Mouse (Mus musculus) limb, embryonic 13.5 days (tissue): ENCODE measurements at regions not wholly inside any gene's neighbourhood (a gene's known extent, or its start where the extent isn't known, plus 50 kb on each side); places are given as distances from the start of the nearest gene placed in this dataset.
"Not testable (repeated sequence)": the region's sequence is repeated elsewhere in the genome, so short reads cannot be mapped to it uniquely, and the experiment has no call there.

Source experiments
- ATAC-seq: fragments of 200-750 bp; cut with Nextera tagmentation; 2 replicates; pipeline ENCODE4 v1.8.0; 2017; ENCODE audit warnings: low read depth, moderate number of reproducible peaks, moderate TSS enrichment; ENCODE audit not compliant: low FRiP score
- H3K27ac ChIP-seq: fragments of 300-500 bp; sonication (generic); 2 replicates; pipeline ENCODE4 v1.5.1; 2015; ENCODE audit warnings: inconsistent platforms, mild to moderate bottlenecking, moderate library complexity
- H3K27me3 ChIP-seq: fragments of 300-500 bp; sonication (generic); 2 replicates; pipeline ENCODE4 v1.6.1; 2015; ENCODE audit warnings: mild to moderate bottlenecking, inconsistent platforms
- H3K36me3 ChIP-seq: fragments of 300-500 bp; sonication (generic); 2 replicates; pipeline ENCODE4 v1.6.1; 2015; ENCODE audit warnings: inconsistent platforms, mild to moderate bottlenecking, moderate library complexity
- H3K4me1 ChIP-seq: fragments of 300-500 bp; sonication (generic); 2 replicates; pipeline ENCODE4 v1.6.1; 2015; ENCODE audit warnings: inconsistent platforms
- H3K4me2 ChIP-seq: fragments of 300-500 bp; sonication (generic); replicated peaks from 2 replicates; pipeline ENCODE4 v1.6.1; 2015; ENCODE audit warnings: inconsistent platforms, mild to moderate bottlenecking, moderate library complexity
- H3K4me3 ChIP-seq: fragments of 300-500 bp; sonication (generic); 2 replicates; pipeline ENCODE4 v1.5.1; 2015; ENCODE audit warnings: moderate library complexity, mild to moderate bottlenecking, inconsistent platforms
- H3K9ac ChIP-seq: fragments of 300-500 bp; sonication (generic); 2 replicates; pipeline ENCODE4 v1.6.1; 2015; ENCODE audit warnings: mild to moderate bottlenecking, inconsistent platforms
- H3K9me3 ChIP-seq: fragments of 300-500 bp; sonication (generic); 2 replicates; pipeline ENCODE4 v1.6.1; 2016; ENCODE audit warnings: inconsistent platforms
- WGBS: fragments of 180-500 bp; shearing (Covaris S2); methylation state at CpG from one replicate; pipeline ENCODE4 v1.1.7; 2015; 5-methylcytosine and 5-hydroxymethylcytosine counted together

- Histone ChIP-seq H3K27me3 (no peaks in the 10 kb centered on the region), H3K4me1 (0 out of 2 replicates have a peak, but pooled peaks cover 4% of the 10 kb centered on the region), H3K4me3 (no peak overlapping the region), H3K9ac (no peak overlapping the region), H3K4me2 (no peak overlapping the region), H3K27ac (no peak overlapping the region), H3K9me3 (peaks cover 16% of the 10 kb centered on the region), H3K36me3 (no peaks in the 10 kb centered on the region)
- ATAC-seq = peak; percentile 40; the same call in 1 of the 2 replicates
- 62% methylated on average over 15 of the region's 15 CpGs for WGBS
These were observed 177.7 kb upstream of the Hs6st1 start for GRCm38 (mm10) chr1:35890500-35890900.

- 65% methylated on average over 1 of the region's 1 CpGs for WGBS
- Histone ChIP-seq H3K9me3 (peaks cover 11% of the 10 kb centered on the region; the same call in 1 of the 2 replicates), H3K27ac (no peak overlapping the region), H3K36me3 (no peaks in the 10 kb centered on the region), H3K4me1 (no peaks in the 10 kb centered on the region), H3K4me2 (no peak overlapping the region), H3K27me3 (no peaks in the 10 kb centered on the region), H3K9ac (no peak overlapping the region), H3K4me3 (no peak overlapping the region)
- ATAC-seq = no peak
These were observed 168.7 kb upstream of the Hs6st1 start for GRCm38 (mm10) chr1:35899536-35899935.

GRCm38 (mm10) chr1:35904001-35904547, 164.1 kb upstream of the Hs6st1 start:
- H3K9me3 ChIP-seq = no peaks in the 10 kb centered on the region
- WGBS = 90% methylated on average over 9 of the region's 9 CpGs
- no peak for ATAC-seq
- no peak overlapping the region for H3K4me3 ChIP-seq
- no peaks in the 10 kb centered on the region for H3K36me3 ChIP-seq
- H3K27me3 ChIP-seq = no peaks in the 10 kb centered on the region
- H3K4me1 ChIP-seq = peaks cover 9% of the 10 kb centered on the region
- H3K9ac ChIP-seq = no peak overlapping the region
- no peak overlapping the region for H3K4me2 ChIP-seq
- no peak overlapping the region for H3K27ac ChIP-seq

- no peak overlapping the region for H3K27ac ChIP-seq
- no peaks in the 10 kb centered on the region for H3K27me3 ChIP-seq
- no peak for ATAC-seq
- H3K36me3 ChIP-seq = no peaks in the 10 kb centered on the region
- no peak overlapping the region for H3K4me3 ChIP-seq
- H3K4me2 ChIP-seq = no peak overlapping the region
- no peaks in the 10 kb centered on the region for H3K4me1 ChIP-seq
- peaks cover 7% of the 10 kb centered on the region; the same call in 1 of the 2 replicates for H3K9me3 ChIP-seq
- H3K9ac ChIP-seq = no peak overlapping the region
- 68% methylated on average over 4 of the region's 4 CpGs for WGBS
These were observed 154.6 kb upstream of the Hs6st1 start for GRCm38 (mm10) chr1:35913551-35913950.

- H3K27me3 ChIP-seq, H3K9me3 ChIP-seq, H3K27ac ChIP-seq, H3K36me3 ChIP-seq, H3K4me3 ChIP-seq, ATAC-seq, H3K4me1 ChIP-seq, H3K4me2 ChIP-seq, H3K9ac ChIP-seq: not testable (repeated sequence)
- WGBS = 88% methylated on average over 8 of the region's 8 CpGs
These were observed 154.0 kb upstream of the Hs6st1 start for GRCm38 (mm10) chr1:35914175-35914574.

- Histone ChIP-seq H3K9ac (no peak overlapping the region), H3K27me3 (no peaks in the 10 kb centered on the region), H3K4me2 (no peak overlapping the region), H3K27ac (no peak overlapping the region), H3K4me1 (no peaks in the 10 kb centered on the region), H3K36me3 (no peaks in the 10 kb centered on the region), H3K9me3 (peaks cover 7% of the 10 kb centered on the region; the same call in 1 of the 2 replicates), H3K4me3 (no peak overlapping the region)
- WGBS = 76% methylated on average over 6 of the region's 6 CpGs
- no peak for ATAC-seq
These were observed 152.7 kb upstream of the Hs6st1 start for GRCm38 (mm10) chr1:35915526-35915925.

GRCm38 (mm10) chr1:35919840-35920734, 148.1 kb upstream of the Hs6st1 start:
- H3K4me2 ChIP-seq = no peak overlapping the region
- ATAC-seq = no peak
- WGBS = 75% methylated on average over 12 of the region's 12 CpGs
- H3K4me3 ChIP-seq = no peak overlapping the region
- no peaks in the 10 kb centered on the region for H3K36me3 ChIP-seq
- no peaks in the 10 kb centered on the region for H3K4me1 ChIP-seq
- H3K27me3 ChIP-seq = no peaks in the 10 kb centered on the region
- H3K27ac ChIP-seq = no peak overlapping the region
- 0 out of 2 replicates have a peak, but pooled peaks cover 2% of the 10 kb centered on the region for H3K9me3 ChIP-seq
- no peak overlapping the region for H3K9ac ChIP-seq

GRCm38 (mm10) chr1:35924796-35925195, 143.4 kb upstream of the Hs6st1 start:
- Histone ChIP-seq H3K4me1 (peaks cover 15% of the 10 kb centered on the region), H3K27me3 (no peaks in the 10 kb centered on the region), H3K27ac (no peak overlapping the region), H3K4me2 (no peak overlapping the region), H3K9ac (no peak overlapping the region), H3K9me3 (no peaks in the 10 kb centered on the region), H3K4me3 (no peak overlapping the region), H3K36me3 (no peaks in the 10 kb centered on the region)
- no peak for ATAC-seq
- WGBS = 84% methylated on average over 4 of the region's 4 CpGs

- no peaks in the 10 kb centered on the region for H3K27me3 ChIP-seq
- ATAC-seq = no peak
- whole genome bisulfite sequencing = 86% methylated on average over 4 of the region's 4 CpGs
- no peaks in the 10 kb centered on the region for H3K36me3 ChIP-seq
- no peak overlapping the region for H3K27ac ChIP-seq
- no peak overlapping the region for H3K4me2 ChIP-seq
- no peaks in the 10 kb centered on the region for H3K9me3 ChIP-seq
- H3K4me1 ChIP-seq = peaks cover 19% of the 10 kb centered on the region
- H3K4me3 ChIP-seq = no peak overlapping the region
- H3K9ac ChIP-seq = no peak overlapping the region
These were observed 142.9 kb upstream of the Hs6st1 start for GRCm38 (mm10) chr1:35925301-35925700.

- no peaks in the 10 kb centered on the region for H3K36me3 ChIP-seq
- peaks cover 29% of the 10 kb centered on the region for H3K4me1 ChIP-seq
- peak; percentile 67; the same call in 1 of the 2 replicates for ATAC-seq
- 68% methylated on average over 5 of the region's 5 CpGs for whole genome bisulfite sequencing
- no peak overlapping the region for H3K4me3 ChIP-seq
- no peak overlapping the region for H3K4me2 ChIP-seq
- no peak overlapping the region for H3K9ac ChIP-seq
- no peaks in the 10 kb centered on the region for H3K27me3 ChIP-seq
- H3K9me3 ChIP-seq = no peaks in the 10 kb centered on the region
- H3K27ac ChIP-seq = no peak overlapping the region
These were observed 141.8 kb upstream of the Hs6st1 start for GRCm38 (mm10) chr1:35926191-35927048.

- Histone ChIP-seq H3K27ac (no peak overlapping the region), H3K4me3 (no peak overlapping the region), H3K4me2 (no peak overlapping the region), H3K27me3 (no peaks in the 10 kb centered on the region), H3K4me1 (peaks cover 29% of the 10 kb centered on the region), H3K36me3 (no peaks in the 10 kb centered on the region), H3K9me3 (no peaks in the 10 kb centered on the region), H3K9ac (no peak overlapping the region)
- ATAC-seq = peak; percentile 38; the same call in 1 of the 2 replicates
- WGBS = 42% methylated on average over 3 of the region's 3 CpGs
These were observed 141.2 kb upstream of the Hs6st1 start for GRCm38 (mm10) chr1:35927049-35927415.

- ATAC-seq = no peak
- Histone ChIP-seq H3K36me3 (no peaks in the 10 kb centered on the region), H3K9me3 (no peaks in the 10 kb centered on the region), H3K27ac (no peak overlapping the region), H3K9ac (no peak overlapping the region), H3K4me3 (no peak overlapping the region), H3K4me1 (peaks cover 34% of the 10 kb centered on the region), H3K4me2 (no peak overlapping the region), H3K27me3 (no peaks in the 10 kb centered on the region)
- 40% methylated on average over 3 of the region's 3 CpGs for WGBS
These were observed 137.8 kb upstream of the Hs6st1 start for GRCm38 (mm10) chr1:35930351-35930750.
